Mouse (Mus musculus): ENCODE data around the gene Dhrs9. TPM values are rescaled to one million over a fixed set of nuclear protein-coding genes. Genes with fewer than 3 reads are reported as not detected.
"Not testable (repeated sequence)": the region's sequence is repeated elsewhere in the genome, so short reads cannot be mapped to it uniquely, and the experiment has no call there.

Dhrs9 gene
- not detected in 2 replicates for polyA plus RNA-seq (2014; fragmentation: Nextera tagmentation; extraction: Ambion mirVana)

DNA sequence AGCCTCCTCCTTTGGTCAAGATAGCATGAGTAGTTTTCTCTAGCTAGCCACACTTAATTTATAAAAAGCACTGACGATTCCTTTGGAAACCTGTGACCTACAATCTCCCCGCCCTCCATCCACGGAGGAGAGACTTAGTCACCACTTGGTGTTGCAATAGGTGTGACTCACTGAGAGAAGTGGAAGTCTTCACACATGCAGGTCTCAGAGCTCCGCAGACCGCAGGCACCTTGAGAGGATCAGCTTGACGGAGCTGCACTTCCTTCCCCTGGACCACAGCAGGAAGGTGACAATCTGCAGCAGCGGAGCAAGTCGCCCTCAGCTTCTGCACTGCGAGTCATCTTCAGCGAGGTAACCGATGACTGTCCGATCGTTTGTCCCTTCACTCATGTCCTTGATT is at the start of gene Dhrs9:
Gene Dhrs9 (plus strand): TSS at position 165 of the 400 bp plus-strand sequence.
- Histone ChIP-seq H3K27ac (replicated peaks; ENCODE audit: low read depth, low read length) (no peak within 1 kb of the TSS), H3K4me1 (ENCODE audit: control insufficient read depth, insufficient read depth, low read length) (no peaks in the 10 kb centered on the region), H3K4me3 (ENCODE audit: low read depth, low read length) (no peak within 1 kb of the TSS), H3K4me2 (ENCODE audit: low read depth, low read length) (no peak within 1 kb of the TSS), H3K9me3 (replicated peaks; ENCODE audit: control insufficient read depth, low read length) (no peaks in the 10 kb centered on the region), H3K27me3 (ENCODE audit: control insufficient read depth, insufficient read depth, low read length) (no peaks in the 10 kb centered on the region), H3K9ac (replicated peaks; ENCODE audit: low read length) (no peak within 1 kb of the TSS), H3K36me3 (replicated peaks; ENCODE audit: control insufficient read depth, insufficient read depth, low read depth, low read length) (no peaks in the 10 kb centered on the region)
- WGBS = 85% methylated on average over 13 of the region's 13 CpGs
- ATAC-seq (replicated peaks; ENCODE audit: insufficient number of reproducible peaks, low FRiP score, low TSS enrichment, low read depth) = no peak
- DNase-seq (ENCODE audit: low spot score) = no peak

DNA sequence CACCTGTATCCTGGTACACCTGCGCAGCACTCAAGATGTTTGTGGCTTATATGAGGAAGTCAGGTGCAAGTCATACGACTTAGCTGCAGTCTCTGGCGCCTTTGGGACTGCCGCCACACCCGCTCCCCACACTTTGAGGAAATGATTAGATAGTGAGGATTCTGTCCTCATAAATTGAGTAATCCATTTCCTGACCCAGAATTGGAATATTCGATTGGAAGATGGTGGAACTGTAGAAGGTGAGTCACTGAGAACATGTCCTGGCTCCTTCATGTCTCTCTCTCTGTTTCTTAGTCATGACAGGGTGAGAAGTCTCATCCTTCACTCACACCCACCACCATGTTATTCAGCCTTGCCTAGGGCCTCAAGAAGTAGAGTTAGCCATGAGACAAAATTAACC is 48.7 kb upstream of the Dhrs9 start:
- 90% methylated on average over 5 of the region's 6 CpGs for WGBS
- DNase-seq (ENCODE audit: low spot score); H3K4me2 ChIP-seq (ENCODE audit: low read depth, low read length); ATAC-seq (replicated peaks; ENCODE audit: insufficient number of reproducible peaks, low FRiP score, low TSS enrichment, low read depth); H3K4me3 ChIP-seq (ENCODE audit: low read depth, low read length); H3K36me3 ChIP-seq (replicated peaks; ENCODE audit: control insufficient read depth, insufficient read depth, low read depth, low read length); H3K9ac ChIP-seq (replicated peaks; ENCODE audit: low read length); H3K27ac ChIP-seq (replicated peaks; ENCODE audit: low read depth, low read length); H3K27me3 ChIP-seq (ENCODE audit: control insufficient read depth, insufficient read depth, low read length); H3K9me3 ChIP-seq (replicated peaks; ENCODE audit: control insufficient read depth, low read length); H3K4me1 ChIP-seq (ENCODE audit: control insufficient read depth, insufficient read depth, low read length): not testable (repeated sequence)

GRCm38 (mm10) chr2:69341506-69341905 is 38.7 kb upstream of the Dhrs9 start:
- Histone ChIP-seq H3K36me3 (replicated peaks; ENCODE audit: control insufficient read depth, insufficient read depth, low read depth, low read length) (no peaks in the 10 kb centered on the region), H3K4me2 (ENCODE audit: low read depth, low read length) (no peak overlapping the region), H3K27me3 (ENCODE audit: control insufficient read depth, insufficient read depth, low read length) (no peaks in the 10 kb centered on the region), H3K4me1 (ENCODE audit: control insufficient read depth, insufficient read depth, low read length) (no peaks in the 10 kb centered on the region), H3K4me3 (ENCODE audit: low read depth, low read length) (no peak overlapping the region), H3K27ac (replicated peaks; ENCODE audit: low read depth, low read length) (no peak overlapping the region), H3K9ac (replicated peaks; ENCODE audit: low read length) (no peak overlapping the region), H3K9me3 (replicated peaks; ENCODE audit: control insufficient read depth, low read length) (no peaks in the 10 kb centered on the region)
- DNase-seq (ENCODE audit: low spot score) (no peak), ATAC-seq (replicated peaks; ENCODE audit: insufficient number of reproducible peaks, low FRiP score, low TSS enrichment, low read depth) (no peak)
- WGBS = 90% methylated on average over 6 of the region's 6 CpGs

- 83% methylated on average over 9 of the region's 9 CpGs for WGBS
These were observed 37.6 kb upstream of the Dhrs9 start, which contains the start of gene Abcb11 for GRCm38 (mm10) chr2:69342496-69343221. Abcb11 (minus strand) TSS chr2:69342616.

DNA sequence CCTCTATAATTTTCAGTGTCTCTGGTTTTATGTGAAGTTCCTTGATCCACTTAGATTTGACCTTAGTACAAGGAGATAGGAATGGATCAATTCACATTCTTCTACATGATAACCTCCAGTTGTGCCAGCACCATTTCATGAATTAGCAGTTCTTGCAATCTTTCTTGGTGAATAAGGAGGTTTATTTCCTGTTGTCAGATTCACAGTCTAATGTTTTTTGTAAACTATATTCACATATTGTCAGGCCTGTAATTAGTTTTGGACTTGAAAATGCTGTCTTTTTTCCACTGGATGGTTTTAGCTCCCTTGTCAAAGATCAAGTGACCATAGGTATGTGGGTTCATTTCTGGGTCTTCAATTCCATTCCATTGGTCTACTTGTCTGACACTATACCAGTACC is 24.8 kb upstream of the Dhrs9 start:
- peak; percentile 100 for ATAC-seq (replicated peaks; ENCODE audit: insufficient number of reproducible peaks, low FRiP score, low TSS enrichment, low read depth)
- H3K4me2 ChIP-seq (ENCODE audit: low read depth, low read length); H3K9me3 ChIP-seq (replicated peaks; ENCODE audit: control insufficient read depth, low read length); H3K27me3 ChIP-seq (ENCODE audit: control insufficient read depth, insufficient read depth, low read length); DNase-seq (ENCODE audit: low spot score); H3K4me1 ChIP-seq (ENCODE audit: control insufficient read depth, insufficient read depth, low read length); H3K9ac ChIP-seq (replicated peaks; ENCODE audit: low read length); H3K27ac ChIP-seq (replicated peaks; ENCODE audit: low read depth, low read length); H3K4me3 ChIP-seq (ENCODE audit: low read depth, low read length); H3K36me3 ChIP-seq (replicated peaks; ENCODE audit: control insufficient read depth, insufficient read depth, low read depth, low read length): not testable (repeated sequence)

More at GRCm38 (mm10) chr2:69342496-69343221, 37.6 kb upstream of the Dhrs9 start, which contains the start of gene Abcb11:
- Histone ChIP-seq H3K4me2 (ENCODE audit: low read depth, low read length) (no peak within 1 kb of the TSS), H3K27me3 (ENCODE audit: control insufficient read depth, insufficient read depth, low read length) (no peaks in the 10 kb centered on the region), H3K36me3 (replicated peaks; ENCODE audit: control insufficient read depth, insufficient read depth, low read depth, low read length) (no peaks in the 10 kb centered on the region), H3K9me3 (replicated peaks; ENCODE audit: control insufficient read depth, low read length) (no peaks in the 10 kb centered on the region), H3K27ac (replicated peaks; ENCODE audit: low read depth, low read length) (no peak within 1 kb of the TSS), H3K4me1 (ENCODE audit: control insufficient read depth, insufficient read depth, low read length) (no peaks in the 10 kb centered on the region), H3K4me3 (ENCODE audit: low read depth, low read length) (no peak within 1 kb of the TSS), H3K9ac (replicated peaks; ENCODE audit: low read length) (no peak within 1 kb of the TSS)
- ATAC-seq (replicated peaks; ENCODE audit: insufficient number of reproducible peaks, low FRiP score, low TSS enrichment, low read depth) (no peak), DNase-seq (ENCODE audit: low spot score) (no peak)

DNA sequence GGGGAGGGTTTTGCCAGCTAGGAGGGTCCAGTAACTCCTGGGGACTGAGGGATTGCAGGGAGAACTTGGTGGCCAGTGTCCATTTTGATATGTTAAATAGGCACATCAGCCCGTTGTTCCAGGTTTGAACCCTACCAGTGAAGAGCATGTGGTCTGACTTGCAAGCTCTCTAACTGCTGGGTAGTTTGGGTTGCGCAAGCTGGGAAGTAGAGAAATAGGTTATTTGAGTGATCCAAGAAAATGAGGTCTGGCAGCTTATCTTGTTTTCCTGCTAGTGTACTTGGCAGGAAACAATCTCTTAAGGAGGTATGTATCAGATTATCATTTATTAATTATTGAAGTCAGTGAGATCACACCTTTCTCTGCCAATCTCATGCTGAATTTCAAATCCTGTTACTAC is 15.4 kb upstream of the Dhrs9 start:
- ATAC-seq (replicated peaks; ENCODE audit: insufficient number of reproducible peaks, low FRiP score, low TSS enrichment, low read depth) = no peak

DNA sequence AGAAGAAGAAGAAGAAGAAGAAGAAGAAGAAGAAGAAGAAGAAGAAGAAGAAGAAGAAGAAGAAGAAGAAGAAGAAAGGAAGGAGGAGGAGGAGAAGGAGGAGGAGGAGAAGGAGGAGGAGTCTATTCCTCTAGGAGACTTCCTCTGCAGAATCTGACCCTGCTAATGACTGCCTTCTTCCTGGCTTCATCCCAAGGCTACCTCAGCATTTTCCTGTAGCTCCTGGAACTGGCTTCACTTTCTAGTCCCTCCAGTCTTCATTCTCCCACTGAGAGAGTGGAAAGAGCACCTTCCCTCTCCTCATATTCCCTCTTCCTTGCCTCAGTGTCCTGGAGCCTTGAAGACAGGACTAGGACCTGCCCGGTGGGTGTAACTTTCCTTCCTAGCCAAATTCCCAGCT is 15.0 kb upstream of the Dhrs9 start:
- 89% methylated on average over 1 of the region's 1 CpGs for WGBS
- Histone ChIP-seq H3K27ac (replicated peaks; ENCODE audit: low read depth, low read length) (no peak overlapping the region), H3K27me3 (ENCODE audit: control insufficient read depth, insufficient read depth, low read length) (no peaks in the 10 kb centered on the region), H3K4me2 (ENCODE audit: low read depth, low read length) (no peak overlapping the region), H3K36me3 (replicated peaks; ENCODE audit: control insufficient read depth, insufficient read depth, low read depth, low read length) (no peaks in the 10 kb centered on the region), H3K4me3 (ENCODE audit: low read depth, low read length) (no peak overlapping the region), H3K9ac (replicated peaks; ENCODE audit: low read length) (no peak overlapping the region), H3K4me1 (ENCODE audit: control insufficient read depth, insufficient read depth, low read length) (no peaks in the 10 kb centered on the region), H3K9me3 (replicated peaks; ENCODE audit: control insufficient read depth, low read length) (no peaks in the 10 kb centered on the region)
- ATAC-seq (replicated peaks; ENCODE audit: insufficient number of reproducible peaks, low FRiP score, low TSS enrichment, low read depth) (no peak), DNase-seq (ENCODE audit: low spot score) (no peak)

More for the DNA sequence above, 15.4 kb upstream of the Dhrs9 start:
- Histone ChIP-seq H3K9ac (replicated peaks; ENCODE audit: low read length) (no peak overlapping the region), H3K4me3 (ENCODE audit: low read depth, low read length) (no peak overlapping the region), H3K27ac (replicated peaks; ENCODE audit: low read depth, low read length) (no peak overlapping the region), H3K9me3 (replicated peaks; ENCODE audit: control insufficient read depth, low read length) (no peaks in the 10 kb centered on the region), H3K4me2 (ENCODE audit: low read depth, low read length) (no peak overlapping the region), H3K36me3 (replicated peaks; ENCODE audit: control insufficient read depth, insufficient read depth, low read depth, low read length) (no peaks in the 10 kb centered on the region), H3K27me3 (ENCODE audit: control insufficient read depth, insufficient read depth, low read length) (no peaks in the 10 kb centered on the region), H3K4me1 (ENCODE audit: control insufficient read depth, insufficient read depth, low read length) (no peaks in the 10 kb centered on the region)
- DNase-seq (ENCODE audit: low spot score) = no peak
- 92% methylated on average over 2 of the region's 2 CpGs for WGBS

DNA sequence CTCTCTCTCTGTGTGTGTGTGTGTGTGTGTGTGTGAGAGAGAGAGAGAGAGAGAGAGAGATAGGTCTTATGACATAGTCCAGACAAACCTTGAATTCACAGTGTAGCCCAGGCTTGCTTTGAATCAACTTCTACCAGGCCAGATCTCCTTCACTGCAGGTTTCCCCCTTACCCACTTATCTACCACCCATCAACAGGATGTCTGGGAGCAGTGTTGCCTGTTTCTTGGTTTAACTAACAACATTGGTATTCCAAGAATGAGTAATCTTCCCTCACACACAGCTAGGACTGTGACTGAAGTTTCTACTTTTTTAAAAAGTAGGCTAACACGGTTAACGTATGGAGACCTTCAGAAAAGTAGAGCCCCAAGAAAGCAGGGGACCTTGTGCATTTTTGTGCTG is 3.5 kb upstream of the Dhrs9 start:
- H3K9ac ChIP-seq (replicated peaks; ENCODE audit: low read length) = no peak overlapping the region
- WGBS = 87% methylated on average over 2 of the region's 2 CpGs
- no peak overlapping the region for H3K27ac ChIP-seq (replicated peaks; ENCODE audit: low read depth, low read length)
- H3K36me3 ChIP-seq (replicated peaks; ENCODE audit: control insufficient read depth, insufficient read depth, low read depth, low read length) = no peaks in the 10 kb centered on the region
- no peak overlapping the region for H3K4me3 ChIP-seq (ENCODE audit: low read depth, low read length)
- H3K4me2 ChIP-seq (ENCODE audit: low read depth, low read length) = no peak overlapping the region
- H3K27me3 ChIP-seq (ENCODE audit: control insufficient read depth, insufficient read depth, low read length) = no peaks in the 10 kb centered on the region
- no peaks in the 10 kb centered on the region for H3K4me1 ChIP-seq (ENCODE audit: control insufficient read depth, insufficient read depth, low read length)
- no peak for DNase-seq (ENCODE audit: low spot score)
- no peak for ATAC-seq (replicated peaks; ENCODE audit: insufficient number of reproducible peaks, low FRiP score, low TSS enrichment, low read depth)
- H3K9me3 ChIP-seq (replicated peaks; ENCODE audit: control insufficient read depth, low read length) = no peaks in the 10 kb centered on the region

Measured in embryonic facial prominence, embryonic 11.5 days (tissue).